Mouse (Mus musculus): ENCODE results near the gene Rab5if. TPM values are rescaled to one million over a fixed set of nuclear protein-coding genes. Genes with fewer than 3 reads are reported as not detected.
"Not testable (repeated sequence)": the region's sequence is repeated elsewhere in the genome, so short reads cannot be mapped to it uniquely, and the experiment has no call there.

Gene Rab5if
- polyA plus RNA-seq, 1 experiment from 2014 or later, result 247 TPM

DNA sequence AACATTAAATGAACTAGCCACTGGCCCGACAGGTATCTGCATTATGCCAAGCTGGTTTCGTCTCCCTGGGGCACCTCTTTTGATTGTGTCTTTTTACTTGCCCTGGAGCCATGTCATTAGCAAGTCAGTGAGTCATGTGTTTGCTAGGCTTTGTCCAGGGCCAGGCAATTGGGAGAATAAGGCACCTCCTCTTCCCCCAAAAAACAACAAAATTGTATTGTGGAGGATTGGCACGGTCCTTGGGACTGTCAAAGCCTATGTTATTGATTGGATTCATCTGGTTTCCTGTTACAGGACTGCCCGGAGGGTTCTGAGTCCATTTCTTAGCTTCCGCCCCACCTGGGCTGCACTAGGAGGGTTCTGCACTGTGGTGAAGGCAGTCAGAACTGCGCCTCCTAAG is 15.3 kb upstream of the Rab5if start:
- Histone ChIP-seq H3K4me2 (no peak overlapping the region), H3K36me3 (ENCODE audit: control insufficient read depth, insufficient read depth, low read length) (peaks cover 47% of the 10 kb centered on the region), H3K9me3 (ENCODE audit: control insufficient read depth, low read length) (no peaks in the 10 kb centered on the region), H3K27me3 (replicated peaks; ENCODE audit: control insufficient read depth, insufficient read depth, low read length) (no peaks in the 10 kb centered on the region), H3K9ac (ENCODE audit: low read depth, low read length) (no peak overlapping the region), H3K4me3 (ENCODE audit: low read depth, low read length) (no peak overlapping the region), H3K4me1 (replicated peaks; ENCODE audit: control insufficient read depth, insufficient read depth, low read length) (peaks cover 15% of the 10 kb centered on the region), H3K27ac (ENCODE audit: low read depth, low read length) (no peak overlapping the region)
- no peak for DNase-seq (ENCODE audit: low spot score)
- 79% methylated on average over 6 of the region's 6 CpGs for WGBS
- no peak for ATAC-seq (replicated peaks; ENCODE audit: low FRiP score)

GRCm38 (mm10) chr2:156848526-156849182 is 14.3 kb upstream of the Rab5if start:
- Histone ChIP-seq H3K36me3 (ENCODE audit: control insufficient read depth, insufficient read depth, low read length) (peaks cover 51% of the 10 kb centered on the region), H3K9me3 (ENCODE audit: control insufficient read depth, low read length) (no peaks in the 10 kb centered on the region), H3K4me2 (no peak overlapping the region), H3K27ac (ENCODE audit: low read depth, low read length) (no peak overlapping the region), H3K4me1 (replicated peaks; ENCODE audit: control insufficient read depth, insufficient read depth, low read length) (peaks cover 9% of the 10 kb centered on the region), H3K9ac (ENCODE audit: low read depth, low read length) (no peak overlapping the region), H3K4me3 (ENCODE audit: low read depth, low read length) (no peak overlapping the region), H3K27me3 (replicated peaks; ENCODE audit: control insufficient read depth, insufficient read depth, low read length) (no peaks in the 10 kb centered on the region)
- ATAC-seq (replicated peaks; ENCODE audit: low FRiP score) (no peak), DNase-seq (ENCODE audit: low spot score) (no peak)
- WGBS, result 75% methylated on average over 6 of the region's 6 CpGs

DNA sequence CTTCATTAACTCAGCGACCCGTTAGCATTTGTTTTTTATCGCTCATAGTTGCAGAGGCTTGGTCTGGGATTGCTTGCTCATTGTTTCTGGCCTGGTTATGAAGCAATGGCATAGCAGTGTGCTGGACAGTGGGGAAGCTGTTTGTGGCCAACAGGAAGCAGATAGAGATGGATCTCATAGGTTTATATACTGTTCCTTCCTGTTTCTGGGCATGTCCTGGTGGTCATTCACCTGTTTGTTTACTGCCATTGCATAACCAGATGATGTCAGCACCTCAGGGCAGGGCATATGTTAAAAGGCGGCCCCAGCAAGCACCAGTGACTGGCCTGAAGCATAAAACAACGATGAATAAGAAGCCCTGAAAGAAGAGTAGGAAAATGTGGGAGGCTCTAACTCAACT is 12.4 kb upstream of the Rab5if start:
- H3K9ac ChIP-seq (ENCODE audit: low read depth, low read length), result no peak overlapping the region
- 85% methylated on average over 5 of the region's 5 CpGs for WGBS
- no peak for DNase-seq (ENCODE audit: low spot score)
- H3K27ac ChIP-seq (ENCODE audit: low read depth, low read length), result no peak overlapping the region
- H3K27me3 ChIP-seq (replicated peaks; ENCODE audit: control insufficient read depth, insufficient read depth, low read length), result no peaks in the 10 kb centered on the region
- peaks cover 4% of the 10 kb centered on the region; the same call in 1 of the 2 replicates for H3K4me1 ChIP-seq (replicated peaks; ENCODE audit: control insufficient read depth, insufficient read depth, low read length)
- no peak overlapping the region for H3K4me3 ChIP-seq (ENCODE audit: low read depth, low read length)
- ATAC-seq (replicated peaks; ENCODE audit: low FRiP score), result no peak
- no peaks in the 10 kb centered on the region for H3K9me3 ChIP-seq (ENCODE audit: control insufficient read depth, low read length)
- no peak overlapping the region for H3K4me2 ChIP-seq
- peaks cover 42% of the 10 kb centered on the region for H3K36me3 ChIP-seq (ENCODE audit: control insufficient read depth, insufficient read depth, low read length)

GRCm38 (mm10) chr2:156853584-156853983 is 9.3 kb upstream of the Rab5if start:
- not testable (repeated sequence) for H3K9ac ChIP-seq (ENCODE audit: low read depth, low read length); H3K27me3 ChIP-seq (replicated peaks; ENCODE audit: control insufficient read depth, insufficient read depth, low read length); H3K4me2 ChIP-seq; DNase-seq (ENCODE audit: low spot score); H3K27ac ChIP-seq (ENCODE audit: low read depth, low read length); H3K4me3 ChIP-seq (ENCODE audit: low read depth, low read length); H3K4me1 ChIP-seq (replicated peaks; ENCODE audit: control insufficient read depth, insufficient read depth, low read length); H3K9me3 ChIP-seq (ENCODE audit: control insufficient read depth, low read length)
- 0 out of 2 replicates have a peak, but pooled peaks have one; percentile 11 for ATAC-seq (replicated peaks; ENCODE audit: low FRiP score)
- 95% methylated on average over 8 of the region's 13 CpGs for WGBS
- peaks cover 33% of the 10 kb centered on the region for H3K36me3 ChIP-seq (ENCODE audit: control insufficient read depth, insufficient read depth, low read length)

GRCm38 (mm10) chr2:156853999-156854771 is 8.7 kb upstream of the Rab5if start:
- not testable (repeated sequence) for ATAC-seq (replicated peaks; ENCODE audit: low FRiP score); H3K4me3 ChIP-seq (ENCODE audit: low read depth, low read length); H3K27me3 ChIP-seq (replicated peaks; ENCODE audit: control insufficient read depth, insufficient read depth, low read length); H3K4me2 ChIP-seq; H3K9ac ChIP-seq (ENCODE audit: low read depth, low read length); DNase-seq (ENCODE audit: low spot score); H3K27ac ChIP-seq (ENCODE audit: low read depth, low read length); H3K4me1 ChIP-seq (replicated peaks; ENCODE audit: control insufficient read depth, insufficient read depth, low read length); H3K9me3 ChIP-seq (ENCODE audit: control insufficient read depth, low read length)
- peaks cover 29% of the 10 kb centered on the region for H3K36me3 ChIP-seq (ENCODE audit: control insufficient read depth, insufficient read depth, low read length)
- WGBS, result 68% methylated on average over 13 of the region's 13 CpGs

DNA sequence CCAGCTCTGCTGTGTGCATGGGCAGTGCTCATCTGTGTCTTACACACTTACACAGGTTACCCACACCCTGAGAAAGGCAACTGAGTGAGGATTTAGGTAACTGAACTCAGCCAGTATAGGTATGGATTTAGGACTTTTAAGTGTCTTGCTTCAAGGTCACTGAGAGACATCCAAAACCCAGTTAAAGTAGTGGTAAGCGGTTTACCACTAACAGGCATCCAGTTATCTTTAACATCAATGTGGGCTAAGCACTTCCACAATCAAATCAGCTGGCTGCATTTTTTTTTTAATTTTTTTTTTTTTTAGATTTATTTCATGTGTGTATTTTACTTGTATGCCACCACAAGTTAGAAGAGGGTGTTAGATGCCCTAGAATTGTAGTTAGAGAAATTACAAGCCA is 6.6 kb upstream of the Rab5if start:
- Histone ChIP-seq H3K9me3 (ENCODE audit: control insufficient read depth, low read length) (no peaks in the 10 kb centered on the region), H3K36me3 (ENCODE audit: control insufficient read depth, insufficient read depth, low read length) (peaks cover 18% of the 10 kb centered on the region; the same call in 1 of the 2 replicates), H3K27ac (ENCODE audit: low read depth, low read length) (no peak overlapping the region), H3K4me2 (no peak overlapping the region), H3K9ac (ENCODE audit: low read depth, low read length) (no peak overlapping the region), H3K27me3 (replicated peaks; ENCODE audit: control insufficient read depth, insufficient read depth, low read length) (no peaks in the 10 kb centered on the region), H3K4me3 (ENCODE audit: low read depth, low read length) (no peak overlapping the region), H3K4me1 (replicated peaks; ENCODE audit: control insufficient read depth, insufficient read depth, low read length) (no peaks in the 10 kb centered on the region)
- DNase-seq (ENCODE audit: low spot score) (no peak), ATAC-seq (replicated peaks; ENCODE audit: low FRiP score) (no peak)
- 87% methylated on average over 1 of the region's 1 CpGs for WGBS

DNA sequence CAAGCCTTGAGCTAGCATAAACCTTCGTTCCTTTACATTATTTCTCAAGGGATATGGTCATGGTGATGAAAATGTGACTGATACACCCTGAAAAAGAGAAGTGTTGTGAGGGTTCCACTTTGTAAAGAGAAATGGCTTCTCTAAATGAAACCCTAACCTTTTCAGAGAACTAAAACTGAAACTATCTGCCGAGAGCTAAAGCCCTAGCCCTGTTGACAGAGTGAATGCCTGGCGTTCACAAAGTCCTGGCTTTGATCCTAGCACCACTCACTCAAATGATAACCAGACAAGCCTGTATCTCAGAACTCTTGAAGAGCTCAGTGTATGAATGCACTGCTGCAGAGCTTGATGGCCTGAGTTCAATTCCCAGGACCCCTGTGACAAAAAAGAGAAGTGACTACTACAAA is 5.5 kb upstream of the Rab5if start:
- Histone ChIP-seq H3K4me1 (replicated peaks; ENCODE audit: control insufficient read depth, insufficient read depth, low read length) (peaks cover 3% of the 10 kb centered on the region; the same call in 1 of the 2 replicates), H3K36me3 (ENCODE audit: control insufficient read depth, insufficient read depth, low read length) (peaks cover 9% of the 10 kb centered on the region; the same call in 1 of the 2 replicates), H3K4me3 (ENCODE audit: low read depth, low read length) (no peak overlapping the region), H3K4me2 (no peak overlapping the region), H3K9ac (ENCODE audit: low read depth, low read length) (no peak overlapping the region), H3K9me3 (ENCODE audit: control insufficient read depth, low read length) (no peaks in the 10 kb centered on the region), H3K27me3 (replicated peaks; ENCODE audit: control insufficient read depth, insufficient read depth, low read length) (no peaks in the 10 kb centered on the region), H3K27ac (ENCODE audit: low read depth, low read length) (no peak overlapping the region)
- ATAC-seq (replicated peaks; ENCODE audit: low FRiP score) (no peak), DNase-seq (ENCODE audit: low spot score) (no peak)
- WGBS, result 70% methylated on average over 3 of the region's 3 CpGs

GRCm38 (mm10) chr2:156857835-156858234 is 5.1 kb upstream of the Rab5if start, which contains the start of gene 4930518I15Rik:
4930518I15Rik (minus strand) TSS chr2:156857946.
- Histone ChIP-seq H3K9me3 (ENCODE audit: control insufficient read depth, low read length) (no peaks in the 10 kb centered on the region), H3K9ac (ENCODE audit: low read depth, low read length) (no peak within 1 kb of the TSS), H3K4me2 (no peak within 1 kb of the TSS), H3K27me3 (replicated peaks; ENCODE audit: control insufficient read depth, insufficient read depth, low read length) (no peaks in the 10 kb centered on the region), H3K4me3 (ENCODE audit: low read depth, low read length) (no peak within 1 kb of the TSS), H3K36me3 (ENCODE audit: control insufficient read depth, insufficient read depth, low read length) (peaks cover 7% of the 10 kb centered on the region; the same call in 1 of the 2 replicates), H3K27ac (ENCODE audit: low read depth, low read length) (no peak within 1 kb of the TSS), H3K4me1 (replicated peaks; ENCODE audit: control insufficient read depth, insufficient read depth, low read length) (peaks cover 3% of the 10 kb centered on the region; the same call in 1 of the 2 replicates)
- WGBS, result 87% methylated on average over 2 of the region's 2 CpGs
- DNase-seq (ENCODE audit: low spot score) (no peak), ATAC-seq (replicated peaks; ENCODE audit: low FRiP score) (no peak)

All from liver, embryonic 11.5 days (tissue).